22 mouse cellular contexts compared by ENCODE assay signal in the genomic region with DNA sequence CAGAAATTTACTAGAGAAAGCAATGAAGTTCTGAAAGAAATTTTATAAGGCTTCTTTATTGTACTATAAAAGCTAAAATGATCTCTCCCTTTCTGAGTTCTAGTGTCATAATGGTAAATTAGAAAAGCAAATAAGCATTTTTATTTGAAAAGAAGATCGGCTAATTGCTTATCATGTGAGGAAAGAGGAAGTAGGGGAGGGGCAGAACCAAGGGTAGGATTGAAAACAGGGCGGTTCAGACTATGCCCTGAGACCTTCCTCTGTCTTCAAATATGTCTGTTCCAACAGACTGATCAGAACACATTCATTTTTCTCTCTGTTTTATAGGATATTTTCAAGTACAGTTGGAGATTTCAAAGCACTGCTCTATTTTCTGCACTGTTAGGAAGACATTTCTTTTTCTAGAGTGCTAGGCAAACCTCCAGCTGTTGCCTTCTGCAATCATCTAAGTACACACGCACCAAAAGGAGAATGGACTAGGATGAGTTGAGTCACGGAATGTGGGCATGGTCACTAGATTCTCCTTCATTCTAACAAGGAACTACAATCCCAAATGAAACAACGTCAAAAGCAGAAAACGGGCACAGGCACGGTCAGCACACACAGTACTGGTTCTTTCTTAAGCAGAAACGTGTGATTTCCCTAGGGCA.
DNase-seq lines count a peak whose midpoint lies in the region; ATAC-seq lines count a peak whose summit lies in the region.
"Had no signal": no experiment of that assay in that cellular context is flagged by ENCODE, and none has a peak within 500 bp of the region (broad histone marks: within the 10 kb centered on the region; RNA-seq: fewer than 3 reads in every experiment).

No protein-coding gene starts in this region.

- WGBS in midbrain, embryonic 15.5 days: 89% methylated on average over 8 of the region's 8 CpGs

- no peak overlapping the region for H3K4me2 ChIP-seq in midbrain, embryonic 15.5 days
- H3K4me2 ChIP-seq: forebrain, embryonic 13.5 days; hindbrain, embryonic 12.5 days had no signal

- H3K27me3 ChIP-seq in midbrain, embryonic 15.5 days (replicated peaks): no peaks in the 10 kb centered on the region
- H3K27me3 ChIP-seq: CH12.LX; forebrain, embryonic 13.5 days; hindbrain, embryonic 12.5 days had no signal

- peak; percentile 36 to 46 for DNase-seq in frontal cortex, postnatal 36 days (ENCODE audit: low spot score in 2 of 2)
- DNase-seq in frontal cortex, postnatal 10 days (ENCODE audit: low spot score in 2 of 2): no peak
- DNase-seq in right cerebral cortex, adult 2 months (ENCODE audit: low spot score in 2 of 2): peak; percentile 27 to 47
- no peak for DNase-seq in right cerebral cortex, postnatal 4 days
- peak; percentile 26 to 46 for DNase-seq in left cerebral cortex, postnatal 14 days (ENCODE audit: low spot score in 2 of 2)
- DNase-seq in telencephalon, adult 2 months (ENCODE audit: low read depth, low spot score): peak; percentile 65
- no peak for DNase-seq in adrenal gland, adult 8-10 months
- DNase-seq: adrenal gland, postnatal 14 days; cerebellum, adult 2 months; cerebellum, postnatal 10 days; forebrain, postnatal 0 days; gastrocnemius, postnatal 10 days; heart, adult 18-20 months; heart, postnatal 10 days; heart, postnatal 4 days had no signal

- no peaks in the 10 kb centered on the region for H3K4me1 ChIP-seq in midbrain, embryonic 15.5 days
- H3K4me1 ChIP-seq: embryonic facial prominence, embryonic 10.5 days; forebrain, embryonic 13.5 days; hindbrain, embryonic 12.5 days had no signal

- H3K36me3 ChIP-seq in midbrain, embryonic 15.5 days (replicated peaks): no peaks in the 10 kb centered on the region
- H3K36me3 ChIP-seq: embryonic facial prominence, embryonic 10.5 days; heart, embryonic 10.5 days; hindbrain, embryonic 12.5 days had no signal

- no peak overlapping the region for H3K4me3 ChIP-seq in midbrain, embryonic 15.5 days
- H3K4me3 ChIP-seq: embryonic facial prominence, embryonic 10.5 days; forebrain, embryonic 13.5 days; heart, embryonic 10.5 days; hindbrain, embryonic 12.5 days had no signal

- no peak overlapping the region for H3K27ac ChIP-seq in midbrain, embryonic 15.5 days
- H3K27ac ChIP-seq: embryonic facial prominence, embryonic 10.5 days; forebrain, embryonic 13.5 days; heart, embryonic 10.5 days; hindbrain, embryonic 12.5 days had no signal

- no peak for ATAC-seq in midbrain, embryonic 15.5 days (replicated peaks)
- ATAC-seq: forebrain, embryonic 13.5 days; forebrain, postnatal 0 days; hindbrain, embryonic 16.5 days had no signal

- H3K9ac ChIP-seq in midbrain, embryonic 15.5 days: no peak overlapping the region
- H3K9ac ChIP-seq: forebrain, embryonic 13.5 days; forebrain, postnatal 0 days; hindbrain, embryonic 12.5 days had no signal

- intact Hi-C loops in left cerebral cortex, postnatal 14 days (cut with DNase I): no loop called here

- no peaks in the 10 kb centered on the region for H3K9me3 ChIP-seq in midbrain, embryonic 15.5 days
- H3K9me3 ChIP-seq: embryonic facial prominence, embryonic 10.5 days; forebrain, embryonic 13.5 days; heart, embryonic 10.5 days; hindbrain, embryonic 12.5 days had no signal

Comparison
In these comparisons a context has a peak if more than half of its experiments do, and no peak if none do; other contexts are left out.
1. DNase-seq: peak in frontal cortex, postnatal 36 days (2 of 2), right cerebral cortex, adult 2 months (2 of 2), left cerebral cortex, postnatal 14 days (2 of 2) and telencephalon, adult 2 months (single experiment); none in frontal cortex, postnatal 10 days (0 of 2), right cerebral cortex, postnatal 4 days (single experiment) and adrenal gland, adult 8-10 months (single experiment).